Mouse (Mus musculus) heart, adult 2 months (tissue): ENCODE results near the gene Grin2b. TPM values are rescaled to one million over a fixed set of nuclear protein-coding genes. Genes with fewer than 3 reads are reported as not detected.

Experiments used
- DNase-seq, 2 experiments: peaks; one replicate each; pipeline ENCODE4 v3.0.0; 2021
- H3K27ac ChIP-seq: fragments of 200-600 bp; 2 replicates; pipeline ENCODE4 v1.8.1; 2022
- H3K27me3 ChIP-seq: fragments of 200-500 bp; 2 replicates; pipeline ENCODE4 v1.6.1; 2012; ENCODE audit warnings: mild to moderate bottlenecking, low read length, inconsistent platforms, mixed read lengths; ENCODE audit not compliant: control insufficient read depth, insufficient read depth
- H3K36me3 ChIP-seq: fragments of 200-500 bp; 2 replicates; pipeline ENCODE4 v1.6.1; 2012; ENCODE audit warnings: low read length, inconsistent platforms; ENCODE audit not compliant: control insufficient read depth, insufficient read depth
- H3K4me1 ChIP-seq: fragments of 200-500 bp; 2 replicates; pipeline ENCODE4 v1.6.1; 2011; ENCODE audit warnings: low read length; ENCODE audit not compliant: control insufficient read depth, insufficient read depth
- H3K4me3 ChIP-seq: fragments of 200-600 bp; 2 replicates; pipeline ENCODE4 v1.8.1; 2022
- H3K79me2 ChIP-seq: fragments of 200-500 bp; replicated peaks from 2 replicates; pipeline ENCODE4 v1.6.1; 2012; ENCODE audit warnings: mild to moderate bottlenecking, inconsistent platforms, low read length, moderate library complexity, mixed read lengths; ENCODE audit not compliant: control insufficient read depth, insufficient read depth
- H3K9ac ChIP-seq: fragments of 200-500 bp; 2 replicates; pipeline ENCODE4 v1.6.1; 2012; ENCODE audit warnings: low read depth, mild to moderate bottlenecking, control low read depth, inconsistent platforms, low read length, mixed read lengths
- CTCF ChIP-seq: fragments of 200-600 bp; IDR thresholded peaks from 2 replicates; pipeline ENCODE4 v1.8.1; 2022; ENCODE audit warnings: antibody characterized with exemption, mild to moderate bottlenecking, moderate library complexity
- EP300 ChIP-seq: fragments of 200-500 bp; IDR thresholded peaks from 2 replicates; pipeline ENCODE4 v1.6.1; 2011; ENCODE audit warnings: low read depth, low read length, control low read depth; ENCODE audit not compliant: insufficient read depth
- POLR2A ChIP-seq: fragments of 200-500 bp; IDR thresholded peaks from 2 replicates; pipeline ENCODE4 v1.6.1; 2011; ENCODE audit warnings: mild to moderate bottlenecking, low read depth, low read length, control low read depth; ENCODE audit not compliant: insufficient read depth
- WGBS: fragments of 180-500 bp; shearing (Covaris S2); methylation state at CpG from one replicate; pipeline ENCODE4 v1.1.7; 2018; 5-methylcytosine and 5-hydroxymethylcytosine counted together
- intact Hi-C: fragments of 180-260 bp; cut with DNase I; formaldehyde crosslinking; loops from one replicate; pipeline ENCODE4 v1.15.1; 2025
- polyA plus RNA-seq: library from polyadenylated mRNA; depleted of rRNA; stranded (reverse); fragments of >200 nt; gene quantifications from 2 replicates; pipeline ENCODE4 v1.2.3, GENCODE M21; 2012
- total RNA-seq, 2 experiments: library from RNA; stranded (reverse); gene quantifications; 2 replicates each; pipeline ENCODE4 v1.2.3; 2021

Gene Grin2b
- total and polyA plus RNA-seq, 3 experiments, result 0.02 TPM; not detected in 2

- Histone ChIP-seq H3K9ac (no peak overlapping the region), H3K4me1 (no peaks in the 10 kb centered on the region), H3K27me3 (no peaks in the 10 kb centered on the region), H3K36me3 (no peaks in the 10 kb centered on the region), H3K4me3 (no peak overlapping the region), H3K79me2 (no peaks in the 10 kb centered on the region), H3K27ac (no peak overlapping the region)
- DNase-seq, result no peak
- no peak for TF ChIP-seq EP300
- TF ChIP-seq POLR2A, result no peak
- no peak for TF ChIP-seq CTCF
- WGBS, result 54% methylated on average over 7 of the region's 7 CpGs
- intact Hi-C loops, result no loop called here
These were observed 162.8 kb downstream of the Grin2b start for GRCm38 (mm10) chr6:136010290-136011037.

GRCm38 (mm10) chr6:136008120-136008519, 165.2 kb downstream of the Grin2b start:
- no peak for TF ChIP-seq CTCF
- no peak for TF ChIP-seq POLR2A
- TF ChIP-seq EP300, result no peak
- no peaks in the 10 kb centered on the region for H3K79me2 ChIP-seq
- H3K36me3 ChIP-seq, result no peaks in the 10 kb centered on the region
- intact Hi-C loops, result no loop called here
- DNase-seq, result no peak
- no peak overlapping the region for H3K27ac ChIP-seq
- H3K4me3 ChIP-seq, result no peak overlapping the region
- H3K4me1 ChIP-seq, result no peaks in the 10 kb centered on the region
- no peak overlapping the region for H3K9ac ChIP-seq
- 86% methylated on average over 6 of the region's 6 CpGs for WGBS
- H3K27me3 ChIP-seq, result no peaks in the 10 kb centered on the region

GRCm38 (mm10) chr6:135994691-135995090, 178.6 kb downstream of the Grin2b start:
- TF ChIP-seq EP300 (no peak), POLR2A (no peak), CTCF (no peak)
- Histone ChIP-seq H3K9ac (no peak overlapping the region), H3K36me3 (no peaks in the 10 kb centered on the region), H3K79me2 (no peaks in the 10 kb centered on the region), H3K27me3 (no peaks in the 10 kb centered on the region), H3K4me1 (no peaks in the 10 kb centered on the region), H3K27ac (no peak overlapping the region), H3K4me3 (no peak overlapping the region)
- 59% methylated on average over 7 of the region's 7 CpGs for WGBS
- DNase-seq, result no peak
- intact Hi-C loops, result no loop called here

DNA sequence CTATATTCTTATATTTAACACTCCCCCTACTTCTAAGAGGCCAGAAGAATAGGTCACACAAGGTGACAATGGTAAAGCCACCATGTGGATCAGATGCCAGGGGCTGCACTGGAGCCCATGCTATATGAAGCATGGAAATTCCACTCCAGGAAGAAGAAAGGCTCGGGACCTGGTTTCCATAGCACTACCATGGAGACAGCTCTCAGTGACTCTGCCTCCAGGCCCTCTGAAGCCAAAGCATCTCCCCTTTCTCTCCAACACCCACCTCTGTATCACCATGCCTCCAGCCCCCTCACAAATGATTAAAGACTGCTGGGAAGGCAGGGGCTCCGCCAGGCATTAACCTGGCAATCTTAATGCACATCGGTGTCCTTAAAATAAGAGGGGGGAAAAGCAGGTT, 179.4 kb downstream of the Grin2b start:
- TF ChIP-seq EP300, result no peak
- no peak for TF ChIP-seq POLR2A
- TF ChIP-seq CTCF, result no peak
- WGBS, result 78% methylated on average over 3 of the region's 3 CpGs
- no peak for DNase-seq
- H3K27me3 ChIP-seq, result no peaks in the 10 kb centered on the region
- H3K36me3 ChIP-seq, result no peaks in the 10 kb centered on the region
- no peaks in the 10 kb centered on the region for H3K4me1 ChIP-seq
- no peak overlapping the region for H3K9ac ChIP-seq
- intact Hi-C loops, result no loop called here
- H3K27ac ChIP-seq, result no peak overlapping the region
- H3K79me2 ChIP-seq, result no peaks in the 10 kb centered on the region
- no peak overlapping the region for H3K4me3 ChIP-seq

DNA sequence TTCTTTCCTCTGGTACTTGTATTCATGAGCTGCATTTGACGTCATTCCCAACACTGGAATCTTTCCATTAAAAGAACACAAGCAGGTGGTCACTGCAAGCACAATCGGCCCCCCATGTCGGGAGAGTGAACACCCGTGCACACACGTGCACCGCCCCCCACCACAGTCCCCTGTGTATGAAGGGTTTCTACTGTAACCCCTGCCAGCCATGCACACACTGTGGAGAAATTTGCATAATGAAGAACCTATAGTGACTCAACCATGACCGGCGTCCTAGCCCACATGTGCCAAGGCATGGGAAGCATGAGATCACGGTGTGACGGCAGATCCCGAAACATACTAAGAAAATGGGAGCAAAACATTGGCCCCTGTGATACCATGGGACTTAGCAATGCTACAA, 179.9 kb downstream of the Grin2b start:
- H3K27me3 ChIP-seq, result no peaks in the 10 kb centered on the region
- H3K4me3 ChIP-seq, result no peak overlapping the region
- H3K36me3 ChIP-seq, result no peaks in the 10 kb centered on the region
- WGBS, result 89% methylated on average over 11 of the region's 11 CpGs
- no peak overlapping the region for H3K9ac ChIP-seq
- H3K79me2 ChIP-seq, result no peaks in the 10 kb centered on the region
- no peak for DNase-seq
- TF ChIP-seq POLR2A (no peak), CTCF (no peak), EP300 (no peak)
- H3K27ac ChIP-seq, result no peak overlapping the region
- intact Hi-C loops, result no loop called here
- no peaks in the 10 kb centered on the region for H3K4me1 ChIP-seq

GRCm38 (mm10) chr6:135976106-135976505, 197.2 kb downstream of the Grin2b start:
- H3K4me1 ChIP-seq, result no peaks in the 10 kb centered on the region
- no peak overlapping the region for H3K9ac ChIP-seq
- no peaks in the 10 kb centered on the region for H3K27me3 ChIP-seq
- intact Hi-C loops, result no loop called here
- no peaks in the 10 kb centered on the region for H3K36me3 ChIP-seq
- 60% methylated on average over 3 of the region's 3 CpGs for WGBS
- no peak overlapping the region for H3K4me3 ChIP-seq
- TF ChIP-seq POLR2A (no peak), EP300 (no peak), CTCF (no peak)
- no peaks in the 10 kb centered on the region for H3K79me2 ChIP-seq
- H3K27ac ChIP-seq, result no peak overlapping the region
- no peak for DNase-seq
